Mouse (Mus musculus) heart, adult 2 months (tissue): ENCODE measurements at regions not wholly inside any gene's neighbourhood (a gene's known extent, or its start where the extent isn't known, plus 50 kb on each side); places are given as distances from the start of the nearest gene placed in this dataset.

Source experiments
- CTCF ChIP-seq: fragments of 200-600 bp; IDR thresholded peaks from 2 replicates; pipeline ENCODE4 v1.8.1; 2022; ENCODE audit warnings: antibody characterized with exemption, mild to moderate bottlenecking, moderate library complexity
- EP300 ChIP-seq: fragments of 200-500 bp; IDR thresholded peaks from 2 replicates; pipeline ENCODE4 v1.6.1; 2011; ENCODE audit warnings: low read depth, low read length, control low read depth; ENCODE audit not compliant: insufficient read depth

- TF ChIP-seq EP300 (no peak), CTCF (no peak)
Observed at GRCm38 (mm10) chr8:47769452-47769851, 52.5 kb upstream of the Cldn24 start.
